Mouse (Mus musculus) large intestine, adult 2 months (tissue): ENCODE measurements around the gene Col13a1. TPM values are rescaled to one million over a fixed set of nuclear protein-coding genes. Genes with fewer than 3 reads are reported as not detected.

Experiments
- DNase-seq: peaks from one replicate; pipeline ENCODE4 v3.0.0-alpha.2; 2012; ENCODE audit warnings: low read depth, low spot score
- WGBS: fragments of 180-500 bp; shearing (Covaris S2); methylation state at CpG from one replicate; pipeline ENCODE4 v1.1.7; 2018; 5-methylcytosine and 5-hydroxymethylcytosine counted together
- polyA plus RNA-seq: library from polyadenylated mRNA; depleted of rRNA; stranded (reverse); fragments of >200 nt; gene quantifications from 2 replicates; pipeline ENCODE4 v1.2.3, GENCODE M21; 2012

Gene Col13a1
- polyA plus RNA-seq, 1 experiment, result 1.1 TPM

DNA sequence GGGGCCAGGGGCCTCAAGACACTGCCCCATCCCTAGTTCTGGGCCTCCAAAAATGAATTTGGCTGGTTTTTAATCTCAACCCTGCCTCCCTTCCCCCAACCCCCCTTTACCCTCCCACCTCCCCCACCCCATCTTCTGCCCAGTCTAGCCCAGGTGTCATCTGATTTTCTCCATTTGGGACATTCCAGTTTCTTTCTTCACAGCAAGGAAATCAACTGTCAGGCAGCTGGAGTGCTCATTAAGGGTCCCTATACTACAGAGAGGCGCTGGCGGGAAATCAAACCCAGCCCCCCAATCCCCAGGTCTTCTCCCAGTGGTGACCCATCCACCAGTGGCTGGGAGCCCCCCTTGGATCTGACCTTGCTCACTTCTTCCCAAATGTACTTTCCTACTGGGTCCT is 4.3 kb downstream of the Col13a1 start:
- no peak for DNase-seq
- 95% methylated on average over 2 of the region's 2 CpGs for WGBS

- 17% methylated on average over 4 of the region's 4 CpGs for WGBS
- no peak for DNase-seq
These were observed 6.9 kb downstream of the Col13a1 start for GRCm38 (mm10) chr10:61972041-61972440.

GRCm38 (mm10) chr10:61968003-61968553 is 10.8 kb downstream of the Col13a1 start:
- WGBS, result 72% methylated on average over 7 of the region's 7 CpGs
- no peak for DNase-seq

GRCm38 (mm10) chr10:61967207-61967606 is 11.7 kb downstream of the Col13a1 start:
- no peak for DNase-seq
- 55% methylated on average over 3 of the region's 3 CpGs for WGBS

DNA sequence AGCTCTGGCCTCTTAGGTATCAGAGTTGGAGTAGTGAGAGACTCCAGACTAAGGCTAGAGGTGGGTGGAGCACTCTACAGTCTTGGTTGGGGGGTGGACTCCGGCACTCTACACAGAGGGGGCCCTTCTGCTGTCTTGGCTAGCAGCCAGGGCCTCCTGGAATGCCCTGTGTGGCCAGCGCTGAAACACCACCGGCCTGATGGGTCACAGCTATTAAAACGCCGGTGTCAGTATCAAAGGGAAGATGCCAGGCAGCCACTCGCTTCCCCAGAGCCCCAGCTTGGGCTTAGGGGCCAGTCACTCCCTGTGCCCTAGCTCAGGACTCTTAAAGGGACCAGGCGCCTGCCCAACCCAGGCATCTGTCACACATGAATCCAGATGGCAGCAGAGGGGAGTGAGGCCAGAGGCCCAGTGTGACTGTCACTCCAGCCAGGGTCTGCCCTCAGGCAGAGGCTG is 13.5 kb downstream of the Col13a1 start:
- 22% methylated on average over 7 of the region's 7 CpGs for WGBS
- DNase-seq, result no peak

GRCm38 (mm10) chr10:61956718-61957117 is 22.2 kb downstream of the Col13a1 start:
- no peak for DNase-seq
- 60% methylated on average over 6 of the region's 6 CpGs for WGBS

GRCm38 (mm10) chr10:61953916-61954315 is 25.0 kb downstream of the Col13a1 start:
- WGBS, result 45% methylated on average over 5 of the region's 5 CpGs
- DNase-seq, result peak; percentile 21

DNA sequence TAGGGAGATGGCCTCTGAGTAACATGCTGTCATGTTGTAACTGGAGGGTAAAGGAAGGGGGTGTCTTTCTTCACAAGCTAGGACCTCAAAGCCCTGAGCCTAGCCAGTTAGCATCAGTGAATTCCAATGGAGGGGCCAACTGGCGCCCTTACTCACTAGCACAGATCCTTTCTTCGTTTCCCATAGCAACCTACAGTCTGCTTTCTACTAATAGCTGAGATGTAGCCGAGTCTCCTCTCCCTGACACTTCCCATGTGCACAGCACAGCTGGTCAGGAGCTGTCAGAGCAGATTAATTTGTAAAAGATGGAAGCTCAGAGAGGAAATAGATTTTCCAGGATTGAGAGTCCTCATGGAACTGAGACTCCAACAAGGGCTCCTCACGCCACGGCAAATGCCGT is 29.4 kb downstream of the Col13a1 start:
- WGBS, result 76% methylated on average over 6 of the region's 6 CpGs
- DNase-seq, result no peak

- WGBS, result 73% methylated on average over 2 of the region's 2 CpGs
- no peak for DNase-seq
These were observed 34.5 kb downstream of the Col13a1 start for GRCm38 (mm10) chr10:61944386-61944785.

DNA sequence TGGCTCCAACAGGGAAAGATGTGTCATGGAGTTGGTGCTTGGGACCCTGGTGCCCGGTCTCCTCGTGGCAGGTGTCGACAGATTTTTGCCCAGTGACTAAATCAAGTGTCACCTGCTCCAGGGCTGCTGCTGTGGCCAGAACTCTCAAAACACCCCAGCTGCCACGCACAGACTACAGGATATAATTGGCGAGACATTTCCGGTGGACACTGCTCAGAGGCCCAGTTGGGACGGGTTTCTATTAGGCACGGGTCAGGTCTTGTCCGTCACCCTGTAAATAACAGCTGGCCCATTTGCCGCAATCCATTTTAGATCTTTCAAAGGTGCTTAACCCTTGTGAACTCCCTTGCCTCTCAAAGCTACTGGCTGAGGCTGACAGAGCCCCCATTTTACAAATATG is 35.4 kb downstream of the Col13a1 start:
- WGBS, result 76% methylated on average over 10 of the region's 10 CpGs
- no peak for DNase-seq

DNA sequence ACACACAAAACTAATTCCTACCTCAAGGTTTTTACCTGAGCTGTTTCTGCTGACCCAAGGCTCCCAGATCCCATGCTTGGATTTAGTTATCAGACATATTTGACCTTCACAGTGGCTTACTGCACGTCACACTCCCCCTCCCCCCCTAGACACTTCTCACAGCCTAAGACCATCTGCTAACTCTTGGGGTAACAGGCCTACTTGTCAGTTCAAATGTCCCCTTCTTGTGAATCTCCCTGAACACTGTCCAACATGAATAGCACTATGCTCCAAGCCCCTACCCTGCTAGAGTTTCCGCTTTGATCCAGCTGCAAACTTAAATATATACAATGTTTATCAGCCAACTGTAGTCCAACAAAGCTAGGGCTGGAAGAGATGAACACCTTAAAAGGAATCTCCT is 36.2 kb downstream of the Col13a1 start:
- WGBS, result 59% methylated on average over 2 of the region's 2 CpGs
- no peak for DNase-seq

DNA sequence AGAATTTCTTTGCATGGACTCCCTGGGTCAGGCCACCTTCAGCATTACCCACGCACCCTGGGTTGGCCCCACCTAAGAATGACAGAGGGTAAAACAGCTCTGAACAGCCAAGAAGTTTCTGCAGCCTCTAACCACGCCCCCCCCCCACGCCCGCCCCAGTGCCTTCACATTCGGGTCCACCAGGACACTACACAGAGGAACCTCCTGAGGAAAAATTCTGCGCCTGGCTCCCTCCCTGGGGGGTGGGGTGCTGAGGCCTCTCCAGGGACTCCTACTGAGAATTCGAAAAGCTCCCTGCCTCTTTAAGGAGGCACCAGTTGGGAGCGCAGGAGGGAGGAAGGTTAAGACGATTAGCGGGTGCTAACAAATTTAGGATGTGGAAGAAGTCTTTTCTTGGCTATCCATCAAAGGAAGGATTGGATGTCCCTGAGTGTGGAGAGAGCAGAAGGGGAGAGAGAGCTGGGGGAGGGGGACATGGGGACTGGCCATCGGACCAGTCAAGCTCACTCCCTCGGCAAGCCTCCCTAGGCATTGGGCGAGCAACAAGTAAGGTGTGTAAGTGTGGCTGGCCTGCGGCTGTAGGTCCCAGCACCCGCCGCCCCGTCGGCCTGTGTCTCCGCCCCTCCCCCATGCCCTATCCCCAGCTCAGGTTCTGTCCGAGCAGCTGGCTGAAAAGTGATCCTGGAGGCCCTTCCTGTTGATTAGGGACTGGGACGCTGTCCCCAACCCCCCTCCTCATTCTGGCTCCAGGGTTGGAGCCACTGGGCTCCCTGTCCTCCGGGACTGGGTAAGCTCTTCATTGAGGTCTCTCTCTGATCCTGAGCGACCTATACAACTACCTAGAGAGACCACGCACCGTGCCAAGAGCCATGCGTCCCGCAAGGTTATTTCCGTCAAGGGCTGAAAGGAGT is 42.4 kb downstream of the Col13a1 start:
- no peak for DNase-seq
- WGBS, result 6% methylated on average over 28 of the region's 28 CpGs

GRCm38 (mm10) chr10:61931678-61932077 is 47.2 kb downstream of the Col13a1 start:
- 66% methylated on average over 6 of the region's 6 CpGs for WGBS
- no peak for DNase-seq

DNA sequence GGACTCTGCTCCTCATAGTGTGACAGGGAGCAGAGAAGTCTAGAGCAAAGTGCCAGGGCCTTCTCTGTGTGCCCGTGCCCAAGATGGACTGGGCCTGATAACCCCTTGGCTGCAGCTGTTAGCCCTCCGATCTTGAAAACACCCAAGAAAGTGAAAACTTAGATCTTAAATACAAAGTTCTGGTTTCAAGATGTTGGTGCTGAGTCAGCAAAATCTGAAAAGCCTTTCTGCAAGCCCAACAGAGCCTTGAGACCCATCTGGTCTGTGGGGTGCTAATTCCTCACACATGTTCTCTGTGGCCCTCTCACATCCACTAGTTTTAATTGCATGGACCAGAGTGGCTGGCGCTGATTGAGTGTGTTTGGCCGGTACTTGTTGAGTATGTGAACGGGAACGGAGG is 49.0 kb downstream of the Col13a1 start:
- no peak for DNase-seq
- WGBS, result 81% methylated on average over 6 of the region's 6 CpGs

GRCm38 (mm10) chr10:61928725-61929651 is 49.9 kb downstream of the Col13a1 start:
- DNase-seq, result no peak

GRCm38 (mm10) chr10:61925691-61926090 is 53.2 kb downstream of the Col13a1 start:
- no peak for DNase-seq

More at GRCm38 (mm10) chr10:61928725-61929651, 49.9 kb downstream of the Col13a1 start:
- whole genome bisulfite sequencing, result 18% methylated on average over 24 of the region's 24 CpGs

DNA sequence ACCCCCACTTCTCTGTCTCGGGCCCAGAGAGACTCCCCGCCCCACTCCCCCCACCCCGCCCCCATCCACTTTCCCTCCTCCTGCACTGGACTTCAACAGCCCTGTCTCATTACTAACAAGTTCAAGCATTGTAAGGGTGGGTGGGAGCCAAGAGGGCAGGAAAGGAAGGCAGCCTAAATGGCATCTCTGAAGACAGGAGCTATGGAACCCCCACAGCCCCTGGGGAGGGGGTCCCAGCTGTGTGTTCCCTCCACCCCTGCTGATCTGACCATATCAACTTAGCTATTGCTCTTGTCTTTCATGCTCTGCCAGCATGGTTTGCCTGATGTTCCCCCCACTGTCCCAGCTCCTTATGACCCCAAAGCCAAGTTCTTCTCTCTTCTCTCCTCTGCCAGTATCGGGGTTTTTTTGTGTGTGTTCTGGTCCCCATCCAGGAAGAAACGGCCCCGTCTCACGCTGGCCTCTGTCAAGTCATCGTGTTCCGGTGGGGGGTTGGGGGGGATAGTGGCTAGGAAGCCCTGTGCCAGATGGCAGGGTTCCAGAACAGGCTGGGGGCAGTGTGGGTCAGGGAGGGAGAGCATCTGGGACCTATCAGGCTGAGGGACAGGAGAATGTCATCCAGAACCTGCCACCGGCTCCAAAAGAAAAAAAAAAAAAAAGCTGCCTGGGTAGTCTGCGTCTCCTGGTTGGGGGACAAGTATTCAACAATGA is 58.1 kb downstream of the Col13a1 start:
- DNase-seq, result no peak
- WGBS, result 29% methylated on average over 11 of the region's 11 CpGs

DNA sequence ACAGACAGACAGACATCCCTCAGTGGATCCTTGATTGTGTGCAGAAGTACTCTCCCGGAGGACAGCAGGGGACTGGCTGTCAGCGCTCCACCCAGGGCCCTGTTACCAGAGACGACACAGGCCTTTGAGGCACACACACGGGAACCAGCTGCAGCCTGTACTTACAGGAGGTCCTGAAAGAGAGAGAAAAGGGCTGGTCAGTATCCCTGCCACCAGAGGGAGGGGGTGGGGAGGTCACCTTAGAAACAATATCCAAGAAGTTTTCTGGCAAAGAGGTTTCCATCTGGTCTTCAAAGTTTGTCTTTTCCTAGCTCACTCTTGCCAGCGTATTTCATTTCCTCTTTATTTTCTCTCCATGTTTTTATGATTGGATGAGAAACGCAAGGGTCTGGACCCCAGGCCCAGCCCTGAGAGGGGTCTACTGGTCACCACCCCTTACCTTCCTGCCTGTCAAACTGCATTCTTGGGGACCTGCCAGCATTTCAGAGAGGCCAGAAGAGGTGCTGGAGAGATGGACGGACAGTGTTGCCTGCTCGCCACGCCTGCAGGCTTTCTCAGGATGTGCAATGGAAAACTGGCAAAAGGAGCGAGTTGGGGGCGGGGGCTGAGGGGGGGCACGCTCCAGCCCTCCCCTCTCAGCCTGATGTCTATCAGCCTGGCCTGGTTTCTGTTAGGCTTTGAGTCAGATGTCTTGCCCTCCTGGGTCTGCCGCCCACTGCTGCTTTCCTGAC is 58.8 kb downstream of the Col13a1 start:
- WGBS, result 33% methylated on average over 13 of the region's 13 CpGs

DNA sequence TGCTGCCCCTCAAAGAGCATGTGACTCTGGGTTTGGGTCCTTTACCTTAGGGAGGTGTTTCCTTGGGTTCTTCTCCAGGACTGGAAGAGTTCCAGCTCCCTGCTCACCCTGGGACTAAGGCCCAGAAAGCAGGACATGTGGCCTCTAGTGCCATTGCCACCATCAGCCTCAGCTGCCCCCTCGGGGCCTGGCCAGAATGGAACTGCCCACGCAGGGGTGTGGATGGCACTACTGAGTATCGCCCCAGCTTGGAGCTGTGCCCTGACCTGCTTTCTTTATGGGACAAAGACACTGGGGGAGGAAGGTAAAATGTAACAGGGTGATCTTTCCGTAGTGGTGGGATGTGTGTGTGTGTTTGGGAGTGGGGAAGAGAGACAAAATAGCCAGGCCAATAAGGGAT is 59.4 kb downstream of the Col13a1 start:
- 73% methylated on average over 4 of the region's 4 CpGs for WGBS

More for the DNA sequence above, 58.8 kb downstream of the Col13a1 start:
- DNase-seq, result no peak

More for the DNA sequence above, 59.4 kb downstream of the Col13a1 start:
- no peak for DNase-seq
